Mouse (Mus musculus) E14TG2a.4 (cell line): ENCODE data around the gene Apobr.

ENCODE experiments used
- CTCF ChIP-seq: conservative IDR thresholded peaks from 2 replicates; pipeline ENCODE4 v1.5.1; 2014; ENCODE audit warnings: low read length
- POU5F1 ChIP-seq: IDR thresholded peaks from 2 replicates; pipeline ENCODE4 v1.6.1; 2014; ENCODE audit warnings: low read length, borderline replicate concordance

GRCm38 (mm10) chr7:126535766-126536165 lies 49.0 kb upstream of the Apobr start:
- TF ChIP-seq CTCF (no peak), POU5F1 (no peak)
